Mouse (Mus musculus): ENCODE results near the gene Rab8a. TPM values are rescaled to one million over a fixed set of nuclear protein-coding genes. Genes with fewer than 3 reads are reported as not detected.
"Not testable (repeated sequence)": the region's sequence is repeated elsewhere in the genome, so short reads cannot be mapped to it uniquely, and the experiment has no call there.

Gene Rab8a
- 10 to 100 TPM; 20.0 to 25.1 TPM for total RNA-seq (2021)
- long read RNA-seq, experiment 1, full-length matches to known transcripts, result 39 of 42 reads
- long read RNA-seq, experiment 1, partial matches to known transcripts, result 0 of 42 reads
- long read RNA-seq, experiment 1, other reads (novel, unspliced or antisense), result 3 of 42 reads
- long read RNA-seq, experiment 2, full-length matches to known transcripts, result 21 of 29 reads
- long read RNA-seq, experiment 2, partial matches to known transcripts, result 0 of 29 reads
- long read RNA-seq, experiment 2, other reads (novel, unspliced or antisense), result 8 of 29 reads

GRCm38 (mm10) chr8:72160707-72161697 lies at the start of gene Rab8a:
Gene Rab8a, plus strand, starts transcription at chr8:72161200.
- peak; percentile 100 for DNase-seq

- DNase-seq, result no peak
Measured at GRCm38 (mm10) chr8:72112486-72112885, 48.5 kb upstream of the Rab8a start.

- no peak for DNase-seq
Measured at GRCm38 (mm10) chr8:72115202-72115601, 45.8 kb upstream of the Rab8a start.

GRCm38 (mm10) chr8:72118616-72119015 lies 42.4 kb upstream of the Rab8a start:
- no peak for DNase-seq

GRCm38 (mm10) chr8:72121486-72121885 lies 39.5 kb upstream of the Rab8a start:
- DNase-seq, result not testable (repeated sequence)

- no peak for DNase-seq
Measured at GRCm38 (mm10) chr8:72121997-72122396, 39.0 kb upstream of the Rab8a start.

- no peak for DNase-seq
Measured at GRCm38 (mm10) chr8:72127834-72128233, 33.2 kb upstream of the Rab8a start.

- peak in 1 of 2 experiments; percentile 50 for DNase-seq
Measured at GRCm38 (mm10) chr8:72131251-72131650, 29.7 kb upstream of the Rab8a start.

GRCm38 (mm10) chr8:72131901-72132300 lies 29.1 kb upstream of the Rab8a start:
- DNase-seq, result no peak

GRCm38 (mm10) chr8:72132417-72132816 lies 28.6 kb upstream of the Rab8a start:
- no peak for DNase-seq

- DNase-seq, result no peak
Measured at GRCm38 (mm10) chr8:72132891-72133290, 28.1 kb upstream of the Rab8a start.

- no peak for DNase-seq
Measured at GRCm38 (mm10) chr8:72133507-72133906, 27.5 kb upstream of the Rab8a start.

- DNase-seq, result peak in 1 of 2 experiments; percentile 83
Measured at GRCm38 (mm10) chr8:72134756-72135445, 26.1 kb upstream of the Rab8a start, which contains the start of gene Tpm4. Gene Tpm4, plus strand, starts transcription at chr8:72134975.

- DNase-seq, result peak; percentile 64 to 75
Measured at GRCm38 (mm10) chr8:72135446-72136301, 25.3 kb upstream of the Rab8a start.

- peak; percentile 84 to 92 for DNase-seq
Measured at GRCm38 (mm10) chr8:72136302-72136978, 24.6 kb upstream of the Rab8a start.

GRCm38 (mm10) chr8:72137431-72137830 lies 23.6 kb upstream of the Rab8a start:
- no peak for DNase-seq

- DNase-seq, result no peak
Measured at GRCm38 (mm10) chr8:72138456-72138855, 22.5 kb upstream of the Rab8a start.

GRCm38 (mm10) chr8:72143256-72143824 lies 17.7 kb upstream of the Rab8a start:
- DNase-seq, result no peak

GRCm38 (mm10) chr8:72144345-72144975 lies 16.5 kb upstream of the Rab8a start:
- no peak for DNase-seq

GRCm38 (mm10) chr8:72145511-72145910 lies 15.5 kb upstream of the Rab8a start:
- DNase-seq, result no peak

Data from heart, adult 18-20 months (tissue).